18 mouse cellular contexts compared by ENCODE assay signal in the genomic region with DNA sequence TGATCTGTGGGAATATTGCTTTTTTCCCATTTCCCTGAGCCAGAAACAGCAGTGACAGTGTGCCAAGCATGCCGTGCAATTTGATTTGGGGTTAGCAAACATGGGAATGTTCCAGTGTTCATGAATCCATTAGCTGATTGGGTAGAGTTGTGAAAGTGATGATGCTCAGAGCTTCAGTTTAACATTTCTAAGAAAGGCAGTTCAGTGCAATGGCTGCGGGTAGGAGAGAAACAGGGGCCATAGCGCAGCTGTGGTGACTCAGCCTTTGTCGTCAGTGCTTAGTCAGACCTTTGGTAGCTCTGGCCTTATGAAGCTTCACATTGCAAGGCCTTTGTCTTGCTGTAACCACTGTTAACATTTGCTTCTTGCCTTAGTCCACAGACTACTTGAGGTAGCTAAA.
DNase-seq lines count a peak whose midpoint lies in the region; ATAC-seq lines count a peak whose summit lies in the region.
"Had no signal": no experiment of that assay in that cellular context is flagged by ENCODE, and none has a peak within 500 bp of the region (broad histone marks: within the 10 kb centered on the region; RNA-seq: fewer than 3 reads in every experiment).

No protein-coding gene starts in this region.

- no peak overlapping the region for H3K4me3 ChIP-seq in embryonic facial prominence, embryonic 14.5 days (ENCODE audit: low read depth, low read length)
- no peak overlapping the region for H3K4me3 ChIP-seq in embryonic facial prominence, embryonic 10.5 days
- H3K4me3 ChIP-seq in midbrain, embryonic 11.5 days (ENCODE audit: low read depth, low read length): no peak overlapping the region
- no peak overlapping the region for H3K4me3 ChIP-seq in midbrain, embryonic 13.5 days (replicated peaks)
- H3K4me3 ChIP-seq in neural tube, embryonic 15.5 days (replicated peaks): no peak overlapping the region
- H3K4me3 ChIP-seq: embryonic facial prominence, embryonic 13.5 days; heart, adult 2 months; heart, embryonic 15.5 days; hindbrain, embryonic 10.5 days; limb, embryonic 15.5 days had no signal

- 86% methylated on average over 4 of the region's 4 CpGs for WGBS in embryonic facial prominence, embryonic 14.5 days
- WGBS in embryonic facial prominence, embryonic 10.5 days: 91% methylated on average over 4 of the region's 4 CpGs
- 98% methylated on average over 4 of the region's 4 CpGs for WGBS in midbrain, embryonic 11.5 days
- 92% methylated on average over 4 of the region's 4 CpGs for WGBS in midbrain, embryonic 13.5 days
- 88% methylated on average over 4 of the region's 4 CpGs for WGBS in neural tube, embryonic 15.5 days

- no peak overlapping the region for H3K9ac ChIP-seq in embryonic facial prominence, embryonic 14.5 days (ENCODE audit: low read depth, low read length)
- H3K9ac ChIP-seq in midbrain, embryonic 11.5 days (ENCODE audit: low read length): no peak overlapping the region
- no peak overlapping the region for H3K9ac ChIP-seq in midbrain, embryonic 13.5 days (replicated peaks)
- H3K9ac ChIP-seq in neural tube, embryonic 15.5 days (replicated peaks): no peak overlapping the region
- H3K9ac ChIP-seq: embryonic facial prominence, embryonic 13.5 days; heart, embryonic 15.5 days; limb, embryonic 15.5 days had no signal

- H3K27ac ChIP-seq in embryonic facial prominence, embryonic 14.5 days (replicated peaks; ENCODE audit: low read depth, low read length): no peak overlapping the region; the same call in 1 of the 2 replicates
- H3K27ac ChIP-seq in embryonic facial prominence, embryonic 10.5 days (replicated peaks): no peak overlapping the region
- H3K27ac ChIP-seq in midbrain, embryonic 11.5 days (ENCODE audit: low read depth, low read length): no peak overlapping the region
- H3K27ac ChIP-seq in midbrain, embryonic 13.5 days: no peak overlapping the region
- H3K27ac ChIP-seq in neural tube, embryonic 15.5 days (replicated peaks): no peak overlapping the region
- H3K27ac ChIP-seq: embryonic facial prominence, embryonic 13.5 days; heart, adult 2 months; heart, embryonic 15.5 days; hindbrain, embryonic 10.5 days; limb, embryonic 15.5 days had no signal

- DNase-seq in embryonic facial prominence, embryonic 14.5 days (ENCODE audit: low spot score): peak; percentile 5
- DNase-seq in embryonic facial prominence, embryonic 10.5 days (ENCODE audit: low spot score): no peak
- DNase-seq in midbrain, embryonic 11.5 days (ENCODE audit: low spot score, missing footprints): peak; percentile 64
- DNase-seq in brain, adult 2 months (ENCODE audit: low read depth, low spot score): peak; percentile 73
- DNase-seq in neural tube, embryonic 10.5 days (ENCODE audit: extremely low spot score, low spot score): no peak
- DNase-seq: cerebellum, adult 18-20 months; gastrocnemius, postnatal 10 days; heart, adult 2 months; kidney, adult 8-10 months; lung, adult 18-20 months; right cerebral cortex, postnatal 4 days; thymus, postnatal 36 days had no signal

- H3K36me3 ChIP-seq in embryonic facial prominence, embryonic 14.5 days (ENCODE audit: control insufficient read depth, insufficient read depth, low read length): no peaks in the 10 kb centered on the region
- 0 out of 2 replicates have a peak, but pooled peaks cover 3% of the 10 kb centered on the region for H3K36me3 ChIP-seq in embryonic facial prominence, embryonic 10.5 days (replicated peaks)
- H3K36me3 ChIP-seq in midbrain, embryonic 11.5 days (ENCODE audit: control insufficient read depth, insufficient read depth, low read length): no peaks in the 10 kb centered on the region
- H3K36me3 ChIP-seq in midbrain, embryonic 13.5 days: no peaks in the 10 kb centered on the region
- peaks cover 3% of the 10 kb centered on the region; the same call in 1 of the 2 replicates for H3K36me3 ChIP-seq in neural tube, embryonic 15.5 days
- H3K36me3 ChIP-seq: embryonic facial prominence, embryonic 13.5 days; heart, embryonic 15.5 days had no signal

- H3K4me1 ChIP-seq in embryonic facial prominence, embryonic 14.5 days (ENCODE audit: control insufficient read depth, insufficient read depth, low read length): no peaks in the 10 kb centered on the region
- H3K4me1 ChIP-seq in embryonic facial prominence, embryonic 10.5 days: no peaks in the 10 kb centered on the region
- no peaks in the 10 kb centered on the region for H3K4me1 ChIP-seq in midbrain, embryonic 11.5 days (ENCODE audit: control insufficient read depth, insufficient read depth, low read length)
- no peaks in the 10 kb centered on the region for H3K4me1 ChIP-seq in midbrain, embryonic 13.5 days (replicated peaks)
- no peaks in the 10 kb centered on the region for H3K4me1 ChIP-seq in neural tube, embryonic 15.5 days
- H3K4me1 ChIP-seq: embryonic facial prominence, embryonic 13.5 days; heart, embryonic 15.5 days; hindbrain, embryonic 10.5 days; limb, embryonic 15.5 days had no signal

- no peak overlapping the region for H3K4me2 ChIP-seq in embryonic facial prominence, embryonic 14.5 days (ENCODE audit: low read depth, low read length)
- no peak overlapping the region for H3K4me2 ChIP-seq in midbrain, embryonic 11.5 days
- no peak overlapping the region for H3K4me2 ChIP-seq in midbrain, embryonic 13.5 days (replicated peaks)
- no peak overlapping the region for H3K4me2 ChIP-seq in neural tube, embryonic 15.5 days
- H3K4me2 ChIP-seq: embryonic facial prominence, embryonic 13.5 days; heart, embryonic 15.5 days; limb, embryonic 15.5 days had no signal

- H3K9me3 ChIP-seq in embryonic facial prominence, embryonic 14.5 days (ENCODE audit: control insufficient read depth, low read length): no peaks in the 10 kb centered on the region
- no peaks in the 10 kb centered on the region for H3K9me3 ChIP-seq in embryonic facial prominence, embryonic 10.5 days
- no peaks in the 10 kb centered on the region for H3K9me3 ChIP-seq in midbrain, embryonic 11.5 days (ENCODE audit: control insufficient read depth, low read length)
- no peaks in the 10 kb centered on the region for H3K9me3 ChIP-seq in midbrain, embryonic 13.5 days
- no peaks in the 10 kb centered on the region for H3K9me3 ChIP-seq in neural tube, embryonic 15.5 days (replicated peaks)
- H3K9me3 ChIP-seq: embryonic facial prominence, embryonic 13.5 days; heart, embryonic 15.5 days; hindbrain, embryonic 10.5 days; limb, embryonic 15.5 days had no signal

- H3K27me3 ChIP-seq in embryonic facial prominence, embryonic 14.5 days (replicated peaks; ENCODE audit: control insufficient read depth, insufficient read depth, low read length): no peaks in the 10 kb centered on the region
- H3K27me3 ChIP-seq in embryonic facial prominence, embryonic 10.5 days (replicated peaks; ENCODE audit: low read depth, poor library complexity, severe bottlenecking): no peaks in the 10 kb centered on the region
- H3K27me3 ChIP-seq in midbrain, embryonic 11.5 days (ENCODE audit: control insufficient read depth, insufficient read depth, low read length): no peaks in the 10 kb centered on the region
- H3K27me3 ChIP-seq in midbrain, embryonic 13.5 days: no peaks in the 10 kb centered on the region
- H3K27me3 ChIP-seq in neural tube, embryonic 15.5 days (replicated peaks): no peaks in the 10 kb centered on the region
- H3K27me3 ChIP-seq: embryonic facial prominence, embryonic 13.5 days; heart, embryonic 15.5 days; limb, embryonic 15.5 days had no signal

- no peak for ATAC-seq in embryonic facial prominence, embryonic 14.5 days (ENCODE audit: low read depth)
- ATAC-seq in midbrain, embryonic 11.5 days (ENCODE audit: low FRiP score): no peak
- no peak for ATAC-seq in midbrain, embryonic 13.5 days
- no peak for ATAC-seq in neural tube, embryonic 15.5 days (ENCODE audit: low FRiP score)

Comparison
In these comparisons a context has a peak if more than half of its experiments do, and no peak if none do; other contexts are left out.
1. DNase-seq: peak in embryonic facial prominence, embryonic 14.5 days (single experiment), midbrain, embryonic 11.5 days (single experiment) and brain, adult 2 months (single experiment); none in embryonic facial prominence, embryonic 10.5 days (single experiment) and neural tube, embryonic 10.5 days (single experiment).